Mouse (Mus musculus): ENCODE measurements around the gene Tex22. TPM values are rescaled to one million over a fixed set of nuclear protein-coding genes. Genes with fewer than 3 reads are reported as not detected.
A peak's percentile ranks its signal among the peaks of the same experiment; 100 is the strongest.

Tex22 gene
- polyA plus RNA-seq, 1 experiment, result not detected

- peaks cover 12% of the 10 kb centered on the region for H3K4me1 ChIP-seq (ENCODE audit: control insufficient read depth, insufficient read depth, low read length)
- H3K4me3 ChIP-seq (ENCODE audit: insufficient read depth, low read length), result no peak overlapping the region
- TF ChIP-seq POLR2A (IDR thresholded peaks at IDR 0.05; ENCODE audit: low read depth, low read length) (no peak), CTCF (IDR thresholded peaks at IDR 0.05; ENCODE audit: borderline replicate concordance, insufficient read depth, low read length) (no peak)
- H3K27ac ChIP-seq (ENCODE audit: insufficient read depth, low read length), result no peak overlapping the region
These were observed 34.4 kb downstream of the Tex22 start for GRCm38 (mm10) chr12:113108528-113109283.

DNA sequence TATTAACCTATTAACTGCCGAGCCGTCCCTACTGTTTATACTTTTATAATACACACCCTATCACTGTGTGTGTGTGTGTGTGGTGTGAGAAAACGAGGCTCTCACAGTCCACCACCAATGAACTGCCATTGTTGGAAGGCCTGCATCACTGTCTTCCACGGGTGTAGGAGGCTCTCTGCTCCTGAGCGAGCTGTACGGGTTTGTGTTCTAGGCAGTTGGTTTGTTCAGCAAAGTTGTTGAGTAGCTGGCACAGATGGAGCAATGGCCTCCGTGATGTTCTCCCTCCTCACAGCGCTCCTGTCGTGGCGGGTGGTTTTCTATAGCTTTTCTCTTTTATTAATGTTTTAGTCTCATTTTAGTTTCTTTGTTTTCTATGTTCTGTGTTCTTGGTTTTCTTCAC, 35.5 kb downstream of the Tex22 start:
- no peak for TF ChIP-seq CTCF (IDR thresholded peaks at IDR 0.05; ENCODE audit: borderline replicate concordance, insufficient read depth, low read length)
- TF ChIP-seq POLR2A (IDR thresholded peaks at IDR 0.05; ENCODE audit: low read depth, low read length), result no peak
- Histone ChIP-seq H3K27ac (ENCODE audit: insufficient read depth, low read length) (no peak overlapping the region), H3K4me1 (ENCODE audit: control insufficient read depth, insufficient read depth, low read length) (peaks cover 12% of the 10 kb centered on the region), H3K4me3 (ENCODE audit: insufficient read depth, low read length) (no peak overlapping the region)

DNA sequence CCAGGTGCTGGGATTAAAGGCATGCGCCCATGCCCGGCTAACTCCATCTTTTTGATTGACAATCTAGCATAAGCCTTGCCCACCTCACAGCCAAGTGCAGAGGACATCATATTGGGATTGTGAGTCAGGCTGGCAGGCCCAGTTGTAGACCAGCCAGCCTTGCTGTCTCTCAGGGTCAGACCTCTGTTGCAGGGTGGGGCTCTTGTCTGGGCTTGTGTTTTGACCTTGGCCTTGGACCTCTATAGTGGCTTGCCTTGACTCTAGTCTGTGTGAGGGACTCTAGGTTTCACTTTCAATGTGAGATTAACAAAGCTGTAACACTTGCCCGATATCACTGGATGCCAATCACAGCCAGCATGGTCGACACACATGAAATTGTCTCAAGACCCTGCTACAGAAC, 39.8 kb downstream of the Tex22 start:
- no peaks in the 10 kb centered on the region for H3K4me1 ChIP-seq (ENCODE audit: control insufficient read depth, insufficient read depth, low read length)
- no peak for TF ChIP-seq POLR2A (IDR thresholded peaks at IDR 0.05; ENCODE audit: low read depth, low read length)
- TF ChIP-seq CTCF (IDR thresholded peaks at IDR 0.05; ENCODE audit: borderline replicate concordance, insufficient read depth, low read length), result no peak
- no peak overlapping the region for H3K27ac ChIP-seq (ENCODE audit: insufficient read depth, low read length)
- H3K4me3 ChIP-seq (ENCODE audit: insufficient read depth, low read length), result no peak overlapping the region

- Histone ChIP-seq H3K27ac (ENCODE audit: insufficient read depth, low read length) (no peak overlapping the region), H3K4me1 (ENCODE audit: control insufficient read depth, insufficient read depth, low read length) (no peaks in the 10 kb centered on the region), H3K4me3 (ENCODE audit: insufficient read depth, low read length) (no peak overlapping the region)
- no peak for TF ChIP-seq POLR2A (IDR thresholded peaks at IDR 0.05; ENCODE audit: low read depth, low read length)
- TF ChIP-seq CTCF (IDR thresholded peaks at IDR 0.05; ENCODE audit: borderline replicate concordance, insufficient read depth, low read length), result no peak
These were observed 40.7 kb downstream of the Tex22 start for GRCm38 (mm10) chr12:113114856-113115538.

DNA sequence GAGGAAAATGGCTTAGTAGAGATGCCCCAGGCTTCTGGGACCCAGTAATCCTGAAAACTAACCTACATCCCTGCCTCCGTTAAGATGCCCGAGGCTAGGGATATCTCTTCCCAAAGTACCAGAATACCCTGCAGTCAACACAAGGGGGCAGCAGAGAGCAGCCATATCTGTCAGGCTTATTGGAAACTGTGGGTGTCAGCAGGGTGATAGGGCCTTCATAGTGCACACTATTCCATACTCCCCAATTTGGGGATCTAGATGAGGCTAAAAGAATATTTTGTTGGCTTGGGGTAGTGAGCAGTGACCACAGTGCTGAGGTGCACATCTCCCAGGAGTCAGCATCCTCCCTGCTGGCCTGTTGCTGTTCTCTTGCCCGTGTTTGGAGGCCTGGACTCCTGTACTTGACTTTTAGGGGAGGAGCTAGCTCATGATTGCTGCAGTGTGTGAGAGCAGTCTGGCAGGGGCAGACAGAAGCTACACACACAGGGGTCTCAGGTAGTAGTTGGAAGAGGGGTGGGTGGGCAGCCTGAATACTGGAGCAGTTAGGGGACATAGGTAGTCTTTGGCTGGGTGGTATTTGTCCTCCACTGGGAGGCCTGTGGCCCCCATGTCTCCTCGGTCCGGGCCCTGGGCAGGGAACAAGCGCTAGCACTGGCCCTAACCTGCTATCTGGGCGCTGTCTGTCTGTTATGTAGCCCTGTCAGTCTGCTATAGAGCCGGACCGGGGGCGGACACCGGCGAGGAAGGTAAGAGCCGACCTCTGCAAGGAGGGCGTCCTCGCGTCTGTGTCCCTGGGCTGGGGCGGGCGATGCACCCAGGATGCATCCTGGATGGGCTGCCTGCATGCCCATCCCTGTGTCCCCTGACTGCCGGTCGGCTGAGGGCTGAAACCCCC, 45.5 kb downstream of the Tex22 start:
- Histone ChIP-seq H3K4me1 (ENCODE audit: control insufficient read depth, insufficient read depth, low read length) (no peaks in the 10 kb centered on the region), H3K27ac (ENCODE audit: insufficient read depth, low read length) (no peak overlapping the region), H3K4me3 (ENCODE audit: insufficient read depth, low read length) (no peak overlapping the region)
- TF ChIP-seq POLR2A (IDR thresholded peaks at IDR 0.05; ENCODE audit: low read depth, low read length) (no peak), CTCF (IDR thresholded peaks at IDR 0.05; ENCODE audit: borderline replicate concordance, insufficient read depth, low read length) (peak; percentile 66; the same call in 1 of the 2 replicates)

- Histone ChIP-seq H3K4me3 (ENCODE audit: insufficient read depth, low read length) (no peak overlapping the region), H3K4me1 (ENCODE audit: control insufficient read depth, insufficient read depth, low read length) (no peaks in the 10 kb centered on the region), H3K27ac (ENCODE audit: insufficient read depth, low read length) (no peak overlapping the region)
- no peak for TF ChIP-seq CTCF (IDR thresholded peaks at IDR 0.05; ENCODE audit: borderline replicate concordance, insufficient read depth, low read length)
- TF ChIP-seq POLR2A (IDR thresholded peaks at IDR 0.05; ENCODE audit: low read depth, low read length), result no peak
These were observed 50.4 kb downstream of the Tex22 start for GRCm38 (mm10) chr12:113124726-113125125.

- TF ChIP-seq POLR2A (IDR thresholded peaks at IDR 0.05; ENCODE audit: low read depth, low read length) (no peak), CTCF (IDR thresholded peaks at IDR 0.05; ENCODE audit: borderline replicate concordance, insufficient read depth, low read length) (no peak)
- H3K27ac ChIP-seq (ENCODE audit: insufficient read depth, low read length), result no peak overlapping the region
- no peaks in the 10 kb centered on the region for H3K4me1 ChIP-seq (ENCODE audit: control insufficient read depth, insufficient read depth, low read length)
- H3K4me3 ChIP-seq (ENCODE audit: insufficient read depth, low read length), result no peak overlapping the region
These were observed 56.4 kb downstream of the Tex22 start for GRCm38 (mm10) chr12:113130732-113131131.

DNA sequence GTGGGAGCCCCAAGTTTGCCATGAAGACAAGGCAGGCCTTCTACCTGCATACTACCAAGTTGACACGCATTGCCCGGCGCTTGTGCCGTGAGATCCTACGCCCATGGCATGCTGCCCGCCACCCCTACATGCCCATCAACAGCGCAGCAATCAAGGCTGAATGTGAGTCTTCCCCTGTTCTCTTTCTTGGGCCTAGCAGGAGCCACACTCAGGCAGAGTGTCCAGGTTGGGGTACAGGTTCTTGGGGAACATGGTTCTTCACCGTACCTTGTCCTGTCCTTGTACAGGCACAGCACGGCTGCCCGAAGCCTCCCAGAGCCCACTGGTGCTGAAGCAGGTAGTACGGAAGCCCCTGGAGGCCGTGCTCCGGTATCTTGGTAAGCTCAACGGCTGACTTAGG, 57.3 kb downstream of the Tex22 start:
- Histone ChIP-seq H3K4me1 (ENCODE audit: control insufficient read depth, insufficient read depth, low read length) (no peaks in the 10 kb centered on the region), H3K27ac (ENCODE audit: insufficient read depth, low read length) (no peak overlapping the region), H3K4me3 (ENCODE audit: insufficient read depth, low read length) (no peak overlapping the region)
- TF ChIP-seq POLR2A (IDR thresholded peaks at IDR 0.05; ENCODE audit: low read depth, low read length) (no peak), CTCF (IDR thresholded peaks at IDR 0.05; ENCODE audit: borderline replicate concordance, insufficient read depth, low read length) (no peak)

DNA sequence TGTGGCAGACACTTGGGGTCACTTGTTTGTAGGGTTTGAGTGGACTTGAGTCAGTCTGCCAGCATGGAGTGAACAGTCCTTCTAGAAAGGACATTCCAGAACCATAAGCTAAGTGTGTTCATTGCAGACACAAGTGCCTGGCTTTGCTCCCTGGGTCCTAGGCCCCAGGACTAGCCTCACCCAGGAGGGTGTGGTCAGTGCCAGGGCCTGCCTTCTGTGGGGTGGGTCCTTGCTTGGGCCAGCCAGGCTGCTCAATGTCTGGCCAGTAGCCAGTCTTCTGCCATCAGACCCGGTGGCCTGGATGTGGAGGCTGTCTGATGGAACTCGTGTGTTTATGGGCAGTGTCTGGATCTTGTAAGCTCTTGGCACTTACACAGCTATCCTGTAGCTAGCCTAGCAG, 58.3 kb downstream of the Tex22 start:
- H3K27ac ChIP-seq (ENCODE audit: insufficient read depth, low read length), result no peak overlapping the region
- H3K4me1 ChIP-seq (ENCODE audit: control insufficient read depth, insufficient read depth, low read length), result no peaks in the 10 kb centered on the region
- no peak for TF ChIP-seq CTCF (IDR thresholded peaks at IDR 0.05; ENCODE audit: borderline replicate concordance, insufficient read depth, low read length)
- no peak for TF ChIP-seq POLR2A (IDR thresholded peaks at IDR 0.05; ENCODE audit: low read depth, low read length)
- no peak overlapping the region for H3K4me3 ChIP-seq (ENCODE audit: insufficient read depth, low read length)

All from embryonic fibroblast, embryonic 13.5 days (primary cell).